Mouse (Mus musculus) ovary, adult 2 months (tissue): ENCODE data around the gene Grap. TPM values are rescaled to one million over a fixed set of nuclear protein-coding genes. Genes with fewer than 3 reads are reported as not detected.

Source experiments
- polyA plus RNA-seq: library from polyadenylated mRNA; depleted of rRNA; stranded (reverse); fragments of >200 nt; gene quantifications from 2 replicates; pipeline ENCODE4 v1.2.3, GENCODE M21; 2012; rRNA removed

Grap gene
- 8.3 and 10.0 TPM in 2 replicates for polyA plus RNA-seq

GRCm38 (mm10) chr11:61652686-61653447 is at the start of gene Grap:
Gene Grap (plus strand): TSS chr11:61653265.

DNA sequence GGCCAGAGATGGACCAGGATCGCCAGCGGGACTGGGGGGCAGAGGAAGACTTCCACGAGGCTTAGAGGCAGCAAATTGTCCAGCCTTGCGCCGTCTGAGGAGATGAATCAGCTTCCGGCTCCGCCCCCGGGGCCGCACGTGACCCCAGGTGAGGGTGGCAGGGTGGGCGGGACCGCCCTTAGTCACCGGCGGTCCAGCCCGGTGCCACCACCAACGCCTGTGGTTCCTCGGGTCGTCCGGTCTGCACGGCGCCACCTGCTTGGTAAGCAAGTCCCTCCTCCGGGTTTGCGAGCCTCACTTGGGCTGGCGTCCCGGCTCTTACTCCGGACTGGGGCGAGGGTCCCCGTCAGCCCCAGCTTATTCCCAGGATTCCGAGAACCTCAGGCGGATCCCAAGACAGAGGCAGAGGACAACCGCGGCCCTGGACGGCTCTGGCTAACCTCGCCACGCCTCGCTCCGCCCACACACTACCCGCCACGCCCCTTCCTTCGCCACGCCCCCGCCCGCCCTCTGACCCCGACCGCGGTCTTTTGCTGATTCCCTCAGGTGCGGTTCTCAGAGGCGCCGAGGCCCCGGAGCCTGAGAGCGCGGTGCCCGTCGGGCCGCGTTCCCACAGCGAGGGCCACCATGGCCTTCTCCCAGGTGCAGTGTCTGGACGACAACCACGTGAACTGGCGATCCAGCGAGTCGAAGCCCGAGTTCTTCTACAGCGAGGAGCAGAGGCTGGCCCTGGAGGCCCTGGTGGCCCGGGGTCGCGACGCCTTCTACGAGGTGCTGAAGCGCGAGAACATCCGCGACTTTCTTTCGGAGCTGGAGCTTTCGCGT is 31.1 kb downstream of the Grap start, which contains the start of gene Fam83g:
Fam83g (plus strand) TSS at position 185 of the 825 bp plus-strand sequence.

GRCm38 (mm10) chr11:61720636-61721035 is 67.6 kb downstream of the Grap start, which contains the start of gene Slc5a10:
Gene Slc5a10 (minus strand): TSS chr11:61720826.

Other genes starting within 250 kb of the Grap start
- gene Rnf112, start 199.1 kb upstream of the Grap start, polyA plus RNA-seq, result 3.3 and 8.1 TPM in 2 replicates
- gene Mfap4, start 167.8 kb upstream of the Grap start, polyA plus RNA-seq, result 342 and 441 TPM in 2 replicates
- gene Mapk7, start 158.9 kb upstream of the Grap start, polyA plus RNA-seq, result 62.2 and 65.3 TPM in 2 replicates
- 72.8 and 88.2 TPM in 2 replicates for gene B9d1, start 148.1 kb upstream of the Grap start, polyA plus RNA-seq
- gene Epn2, start 73.6 kb upstream of the Grap start, polyA plus RNA-seq, result 60.3 and 68.0 TPM in 2 replicates
- gene Fam83g, start 30.8 kb downstream of the Grap start, polyA plus RNA-seq, result 14.1 and 14.7 TPM in 2 replicates
- 0.14 and 0.17 TPM in 2 replicates for gene Slc5a10, start 67.6 kb downstream of the Grap start, polyA plus RNA-seq
- gene Prpsap2, start 108.8 kb downstream of the Grap start, polyA plus RNA-seq, result 12.8 and 18.0 TPM in 2 replicates
- 59.7 and 81.4 TPM in 2 replicates for gene Ulk2, start 201.8 kb downstream of the Grap start, polyA plus RNA-seq